Mouse (Mus musculus) embryonic facial prominence, embryonic 12.5 days (tissue): Measurements from ENCODE around the gene Chm. TPM values are rescaled to one million over a fixed set of nuclear protein-coding genes. Genes with fewer than 3 reads are reported as not detected.
A peak's percentile ranks its signal among the peaks of the same experiment; 100 is the strongest.
"Not testable (repeated sequence)": the region's sequence is repeated elsewhere in the genome, so short reads cannot be mapped to it uniquely, and the experiment has no call there.

Experiments
- ATAC-seq: fragments of 200-750 bp; cut with Nextera tagmentation; 2 replicates; pipeline ENCODE4 v1.8.0; 2017; ENCODE audit not compliant: insufficient number of reproducible peaks, insufficient read depth, low FRiP score, low TSS enrichment
- H3K27ac ChIP-seq: fragments of 300-500 bp; sonication (generic); 2 replicates; pipeline ENCODE4 v1.5.1; 2016; ENCODE audit warnings: mild to moderate bottlenecking
- H3K27me3 ChIP-seq: fragments of 300-500 bp; sonication (generic); 2 replicates; pipeline ENCODE4 v1.6.1; 2016; ENCODE audit warnings: mild to moderate bottlenecking, moderate library complexity
- H3K36me3 ChIP-seq: fragments of 300-500 bp; sonication (generic); 2 replicates; pipeline ENCODE4 v1.6.1; 2016; ENCODE audit warnings: mild to moderate bottlenecking
- H3K4me1 ChIP-seq: fragments of 300-500 bp; sonication (generic); 2 replicates; pipeline ENCODE4 v1.6.1; 2016
- H3K4me2 ChIP-seq: fragments of 300-500 bp; sonication (generic); replicated peaks from 2 replicates; pipeline ENCODE4 v1.6.1; 2016; ENCODE audit warnings: mild to moderate bottlenecking, moderate library complexity
- H3K4me3 ChIP-seq: fragments of 300-500 bp; sonication (generic); 2 replicates; pipeline ENCODE4 v1.5.1; 2016; ENCODE audit warnings: mild to moderate bottlenecking
- H3K9ac ChIP-seq: fragments of 300-500 bp; sonication (generic); 2 replicates; pipeline ENCODE4 v1.6.1; 2016; ENCODE audit warnings: mild to moderate bottlenecking, moderate library complexity
- H3K9me3 ChIP-seq: fragments of 300-500 bp; sonication (generic); 2 replicates; pipeline ENCODE4 v1.6.1; 2016; ENCODE audit warnings: mild to moderate bottlenecking, moderate library complexity
- WGBS: fragments of 180-500 bp; shearing (Covaris S2); methylation state at CpG from one replicate; pipeline ENCODE4 v1.1.7; 2016; 5-methylcytosine and 5-hydroxymethylcytosine counted together
- polyA plus RNA-seq: library from polyadenylated mRNA; unstranded; fragments of >200 nt; fragmentation: Nextera tagmentation; extraction: Ambion mirVana; gene quantifications from 2 replicates; pipeline ENCODE4 v1.2.1, GENCODE M21; 2016

Gene Chm
- 13.2 and 14.7 TPM in 2 replicates for polyA plus RNA-seq

- H3K4me2 ChIP-seq = peak within 1 kb of the TSS; percentile 44
- ATAC-seq = peak; percentile 90
- 12% methylated on average over 21 of the region's 21 CpGs for WGBS
These were observed at the start of gene Chm for GRCm38 (mm10) chrX:113185230-113185985. TSS of gene Chm (minus strand) at chrX:113185517.

GRCm38 (mm10) chrX:113193901-113194300 lies 8.6 kb upstream of the Chm start:
- Histone ChIP-seq H3K9me3 (no peaks in the 10 kb centered on the region), H3K4me1 (no peaks in the 10 kb centered on the region), H3K4me3 (no peak overlapping the region), H3K36me3 (no peaks in the 10 kb centered on the region), H3K9ac (no peak overlapping the region), H3K27me3 (no peaks in the 10 kb centered on the region), H3K4me2 (no peak overlapping the region), H3K27ac (no peak overlapping the region)
- no peak for ATAC-seq
- 34% methylated on average over 2 of the region's 2 CpGs for WGBS

More at GRCm38 (mm10) chrX:113185230-113185985, at the start of gene Chm:
- H3K4me3 ChIP-seq = peak within 1 kb of the TSS; percentile 49
- no peaks in the 10 kb centered on the region for H3K27me3 ChIP-seq
- no peaks in the 10 kb centered on the region for H3K9me3 ChIP-seq
- H3K4me1 ChIP-seq = no peaks in the 10 kb centered on the region
- H3K36me3 ChIP-seq = no peaks in the 10 kb centered on the region
- H3K27ac ChIP-seq = no peak within 1 kb of the TSS
- H3K9ac ChIP-seq = peak within 1 kb of the TSS; percentile 33

GRCm38 (mm10) chrX:113184569-113185229 lies 618 bp downstream of the Chm start:
- ATAC-seq = no peak
- H3K27ac ChIP-seq = no peak overlapping the region

DNA sequence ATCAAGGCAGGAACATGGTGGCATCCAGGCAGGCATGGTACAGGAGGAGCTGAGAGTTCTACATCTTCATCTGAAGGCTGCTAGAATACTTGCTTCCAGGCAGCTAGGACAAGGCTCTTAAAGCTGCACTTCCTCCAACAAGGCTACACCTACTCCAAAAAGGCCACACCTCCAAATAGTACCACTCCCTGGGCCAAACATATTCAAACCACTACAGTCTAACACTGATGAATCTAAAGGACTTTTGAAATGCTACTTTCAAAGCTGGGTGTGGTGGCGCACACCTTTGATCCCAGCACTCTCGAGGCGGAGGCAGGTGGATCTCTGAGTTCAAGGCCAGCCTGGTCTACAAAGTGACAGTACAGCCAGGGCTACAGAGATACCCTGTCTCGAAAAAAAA lies 4.5 kb downstream of the Chm start:
- H3K9me3 ChIP-seq, H3K36me3 ChIP-seq, H3K27me3 ChIP-seq, ATAC-seq, H3K4me1 ChIP-seq, H3K9ac ChIP-seq, H3K4me2 ChIP-seq, H3K4me3 ChIP-seq, H3K27ac ChIP-seq: not testable (repeated sequence)
- 96% methylated on average over 4 of the region's 4 CpGs for WGBS

More at GRCm38 (mm10) chrX:113184569-113185229, 618 bp downstream of the Chm start:
- Histone ChIP-seq H3K36me3 (no peaks in the 10 kb centered on the region), H3K4me3 (peak overlapping the region; percentile 49), H3K4me2 (peak overlapping the region; percentile 44), H3K27me3 (no peaks in the 10 kb centered on the region), H3K4me1 (no peaks in the 10 kb centered on the region), H3K9ac (peak overlapping the region; percentile 33), H3K9me3 (no peaks in the 10 kb centered on the region)
- 14% methylated on average over 17 of the region's 17 CpGs for WGBS

DNA sequence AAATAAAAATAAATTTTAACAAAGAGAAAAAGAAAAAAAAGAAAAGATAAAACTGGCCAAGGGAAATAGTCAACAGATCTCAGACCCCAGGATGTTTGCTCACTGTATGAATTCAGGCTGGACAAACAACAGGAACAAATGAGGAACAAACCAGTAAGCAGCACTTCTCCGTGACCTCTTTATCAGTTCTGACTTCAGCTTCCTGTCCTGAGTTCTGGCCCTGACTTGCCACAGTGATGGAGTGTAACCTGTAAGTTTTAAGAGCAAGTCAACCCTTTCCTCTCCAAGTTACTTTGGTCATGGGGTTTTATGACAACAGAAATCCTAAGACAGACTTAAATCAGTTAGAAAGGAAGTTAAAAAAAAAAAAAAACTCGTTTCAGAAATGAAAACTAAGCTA lies 12.6 kb downstream of the Chm start:
- Histone ChIP-seq H3K9me3 (no peaks in the 10 kb centered on the region), H3K36me3 (no peaks in the 10 kb centered on the region), H3K4me1 (no peaks in the 10 kb centered on the region), H3K4me3 (no peak overlapping the region), H3K4me2 (no peak overlapping the region), H3K27me3 (no peaks in the 10 kb centered on the region), H3K27ac (no peak overlapping the region), H3K9ac (no peak overlapping the region)
- 73% methylated on average over 2 of the region's 2 CpGs for WGBS
- ATAC-seq = no peak

DNA sequence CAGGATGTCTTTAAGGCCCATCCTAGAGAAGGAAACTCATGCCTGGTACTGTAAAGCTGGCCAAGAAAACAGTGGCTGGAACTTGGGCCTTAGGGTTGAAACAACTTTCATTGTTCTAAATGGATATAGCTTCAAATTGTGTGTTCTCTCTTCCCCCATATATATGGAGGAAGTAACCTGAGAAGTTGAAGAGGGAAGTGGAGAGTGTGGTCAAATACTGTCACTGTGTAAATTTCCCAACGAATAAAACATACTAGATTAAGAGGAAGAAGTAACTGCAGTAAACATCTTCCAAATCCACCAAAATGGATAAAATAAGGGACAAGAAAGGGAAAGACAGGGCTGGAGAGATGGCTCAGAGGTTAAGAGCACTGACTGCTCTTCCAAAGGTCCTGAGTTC lies 13.0 kb downstream of the Chm start:
- Histone ChIP-seq H3K36me3 (no peaks in the 10 kb centered on the region), H3K4me3 (no peak overlapping the region), H3K9ac (no peak overlapping the region), H3K9me3 (no peaks in the 10 kb centered on the region), H3K27ac (no peak overlapping the region), H3K4me2 (no peak overlapping the region), H3K27me3 (no peaks in the 10 kb centered on the region), H3K4me1 (no peaks in the 10 kb centered on the region)
- ATAC-seq = no peak
- 50% methylated on average over 1 of the region's 1 CpGs for WGBS

DNA sequence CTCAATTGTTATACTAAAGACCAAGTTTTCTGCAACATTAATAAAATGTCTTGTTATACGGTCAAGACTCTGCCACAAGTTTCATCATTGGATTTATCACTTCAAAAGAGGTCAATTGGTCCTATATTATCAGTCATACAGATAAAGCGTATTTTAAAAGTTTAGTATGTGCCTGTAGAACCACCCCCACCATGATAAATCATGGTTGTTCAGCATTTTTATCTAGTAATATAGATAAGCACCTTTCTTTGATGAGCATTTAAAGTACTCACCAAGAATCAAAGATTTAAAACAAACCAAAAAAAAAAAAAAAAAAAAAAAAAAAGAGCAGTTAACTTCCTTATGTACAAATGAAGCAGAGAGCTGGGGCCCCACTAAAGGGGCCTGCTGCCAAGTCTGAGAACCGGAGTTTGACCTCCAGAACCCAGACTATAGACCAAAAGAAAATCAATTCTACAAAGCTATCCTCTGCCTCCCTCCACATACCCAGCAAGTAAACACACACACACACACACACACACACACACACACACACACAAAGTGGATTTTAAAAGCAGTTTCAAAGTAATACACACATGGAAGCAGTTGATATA lies 25.0 kb downstream of the Chm start:
- ATAC-seq = no peak
- no peaks in the 10 kb centered on the region for H3K9me3 ChIP-seq
- H3K4me3 ChIP-seq = no peak overlapping the region
- 65% methylated on average over 3 of the region's 3 CpGs for WGBS
- no peaks in the 10 kb centered on the region for H3K27me3 ChIP-seq
- no peak overlapping the region for H3K9ac ChIP-seq
- H3K4me2 ChIP-seq = no peak overlapping the region
- H3K4me1 ChIP-seq = no peaks in the 10 kb centered on the region
- H3K27ac ChIP-seq = no peak overlapping the region
- H3K36me3 ChIP-seq = no peaks in the 10 kb centered on the region

DNA sequence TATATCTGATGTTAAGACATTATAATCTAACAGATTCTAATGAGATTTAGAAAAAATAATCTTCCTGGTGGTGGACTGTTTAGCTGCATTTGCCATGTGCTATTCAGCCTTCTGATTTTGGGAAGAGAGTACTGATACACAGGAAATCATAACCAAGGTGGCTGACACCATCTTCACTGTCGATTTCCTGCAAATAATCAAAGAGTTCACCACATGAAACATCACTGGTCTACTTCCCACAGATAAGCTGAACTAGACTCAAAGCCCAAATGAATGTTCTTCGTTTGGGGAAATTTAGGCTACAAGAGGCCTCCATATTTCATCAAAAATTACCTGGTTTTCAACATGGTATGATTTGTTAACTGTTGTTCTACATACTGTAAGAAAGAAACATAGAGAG lies 101.1 kb downstream of the Chm start:
- H3K9me3 ChIP-seq = no peaks in the 10 kb centered on the region
- ATAC-seq = no peak
- H3K36me3 ChIP-seq = no peaks in the 10 kb centered on the region
- H3K4me2 ChIP-seq = no peak overlapping the region
- no peak overlapping the region for H3K9ac ChIP-seq
- WGBS = 82% methylated on average over 2 of the region's 2 CpGs
- no peak overlapping the region for H3K4me3 ChIP-seq
- H3K27ac ChIP-seq = no peak overlapping the region
- H3K27me3 ChIP-seq = no peaks in the 10 kb centered on the region
- H3K4me1 ChIP-seq = no peaks in the 10 kb centered on the region

DNA sequence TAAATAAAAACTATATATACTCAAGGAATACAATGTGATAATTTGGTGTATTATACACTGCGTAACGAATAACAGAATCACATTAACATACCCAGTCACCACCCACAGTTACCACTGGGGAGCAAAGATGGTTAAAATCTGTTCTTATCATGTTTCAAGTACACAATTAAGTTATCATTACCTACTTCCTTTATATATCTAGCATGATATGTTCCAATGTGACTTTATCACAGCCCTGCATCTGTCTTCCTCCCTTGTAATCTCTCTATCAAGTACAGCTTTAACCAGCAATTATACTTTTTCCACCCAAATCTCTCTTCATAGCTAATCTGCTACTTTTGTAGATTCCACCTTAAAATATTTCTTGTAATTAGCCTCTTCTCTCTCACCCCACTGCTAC lies 109.3 kb downstream of the Chm start:
- Histone ChIP-seq H3K9me3 (no peaks in the 10 kb centered on the region), H3K27me3 (no peaks in the 10 kb centered on the region), H3K4me2 (no peak overlapping the region), H3K4me3 (no peak overlapping the region), H3K27ac (no peak overlapping the region), H3K36me3 (no peaks in the 10 kb centered on the region), H3K9ac (no peak overlapping the region), H3K4me1 (no peaks in the 10 kb centered on the region)
- ATAC-seq = no peak
- 95% methylated on average over 2 of the region's 2 CpGs for WGBS

DNA sequence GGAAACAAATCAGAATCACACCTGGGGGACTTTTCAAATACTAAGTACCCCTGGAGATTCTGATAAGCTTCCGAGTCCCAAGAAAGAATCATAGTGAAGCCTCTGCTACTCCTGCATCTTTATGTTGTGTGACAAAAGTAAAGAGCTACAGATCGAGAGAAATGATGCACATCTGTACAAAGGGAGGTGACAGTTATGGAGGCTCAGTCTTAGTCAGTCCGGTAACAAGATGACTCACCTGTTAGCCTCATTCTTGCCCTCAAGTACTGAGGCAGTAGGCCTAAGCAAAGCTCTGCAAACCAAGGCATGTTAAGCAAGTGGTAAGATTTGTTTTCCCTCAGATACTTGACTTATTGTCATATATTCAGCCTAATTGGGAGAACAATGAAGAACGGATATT lies 110.5 kb downstream of the Chm start:
- ATAC-seq = no peak
- H3K9ac ChIP-seq = no peak overlapping the region
- H3K27ac ChIP-seq = no peak overlapping the region
- no peaks in the 10 kb centered on the region for H3K4me1 ChIP-seq
- H3K4me2 ChIP-seq = no peak overlapping the region
- no peaks in the 10 kb centered on the region for H3K9me3 ChIP-seq
- no peak overlapping the region for H3K4me3 ChIP-seq
- 83% methylated on average over 4 of the region's 4 CpGs for WGBS
- no peaks in the 10 kb centered on the region for H3K27me3 ChIP-seq
- no peaks in the 10 kb centered on the region for H3K36me3 ChIP-seq

GRCm38 (mm10) chrX:113003621-113004020 lies 181.7 kb downstream of the Chm start:
- Histone ChIP-seq H3K9me3 (no peaks in the 10 kb centered on the region), H3K27me3 (no peaks in the 10 kb centered on the region), H3K9ac (no peak overlapping the region), H3K4me1 (no peaks in the 10 kb centered on the region), H3K36me3 (no peaks in the 10 kb centered on the region), H3K4me3 (no peak overlapping the region), H3K27ac (no peak overlapping the region), H3K4me2 (no peak overlapping the region)
- WGBS = 78% methylated on average over 3 of the region's 3 CpGs
- no peak for ATAC-seq

- H3K27ac ChIP-seq = no peak overlapping the region
- WGBS = 71% methylated on average over 3 of the region's 3 CpGs
- H3K36me3 ChIP-seq = no peaks in the 10 kb centered on the region
- no peak for ATAC-seq
- no peaks in the 10 kb centered on the region for H3K4me1 ChIP-seq
- no peak overlapping the region for H3K9ac ChIP-seq
- H3K9me3 ChIP-seq = no peaks in the 10 kb centered on the region
- no peak overlapping the region for H3K4me3 ChIP-seq
- no peaks in the 10 kb centered on the region for H3K27me3 ChIP-seq
- H3K4me2 ChIP-seq = no peak overlapping the region
These were observed 183.1 kb downstream of the Chm start for GRCm38 (mm10) chrX:113002192-113002591.
